Mouse (Mus musculus) intestine, embryonic 16.5 days (tissue): ENCODE results near the gene Magi1. TPM values are rescaled to one million over a fixed set of nuclear protein-coding genes. Genes with fewer than 3 reads are reported as not detected.

Experiments
- ATAC-seq: fragments of 200-750 bp; cut with Nextera tagmentation; 2 replicates; pipeline ENCODE4 v1.8.0; 2017; ENCODE audit warnings: moderate TSS enrichment, moderate library complexity
- H3K27ac ChIP-seq: fragments of 300-500 bp; sonication (generic); 2 replicates; pipeline ENCODE4 v1.5.1; 2014; ENCODE audit warnings: mild to moderate bottlenecking, low read length
- H3K27me3 ChIP-seq: fragments of 300-500 bp; sonication (generic); replicated peaks from 2 replicates; pipeline ENCODE4 v1.6.1; 2014; ENCODE audit warnings: low read length, control low read depth, mixed read lengths; ENCODE audit not compliant: control insufficient read depth, insufficient read depth
- H3K36me3 ChIP-seq: fragments of 300-500 bp; sonication (generic); 2 replicates; pipeline ENCODE4 v1.6.1; 2014; ENCODE audit warnings: low read length, control low read depth; ENCODE audit not compliant: control insufficient read depth, insufficient read depth
- H3K4me1 ChIP-seq: fragments of 300-500 bp; sonication (generic); 2 replicates; pipeline ENCODE4 v1.6.1; 2014; ENCODE audit warnings: low read length, control low read depth, mixed read lengths; ENCODE audit not compliant: control insufficient read depth, insufficient read depth
- H3K4me2 ChIP-seq: fragments of 300-500 bp; sonication (generic); 2 replicates; pipeline ENCODE4 v1.6.1; 2014; ENCODE audit warnings: low read depth, low read length, control low read depth
- H3K4me3 ChIP-seq: fragments of 300-500 bp; sonication (generic); 2 replicates; pipeline ENCODE4 v1.5.1; 2014; ENCODE audit warnings: mild to moderate bottlenecking, low read length
- H3K9ac ChIP-seq: fragments of 300-500 bp; sonication (generic); 2 replicates; pipeline ENCODE4 v1.6.1; 2014; ENCODE audit warnings: low read depth, low read length
- H3K9me3 ChIP-seq: fragments of 300-500 bp; sonication (generic); 2 replicates; pipeline ENCODE4 v1.6.1; 2016; ENCODE audit warnings: low read length, control low read depth; ENCODE audit not compliant: control insufficient read depth
- WGBS: fragments of 180-500 bp; shearing (Covaris S2); extraction: QIAGEN DNeasy Blood & Tissue Kit; methylation state at CpG from one replicate; pipeline ENCODE4 v1.1.7; 2014; 5-methylcytosine and 5-hydroxymethylcytosine counted together
- polyA plus RNA-seq: library from polyadenylated mRNA; unstranded; fragments of >200 nt; fragmentation: Nextera tagmentation; extraction: Ambion mirVana; gene quantifications from 2 replicates; pipeline ENCODE4 v1.2.1, GENCODE M21; 2015

Magi1 gene
- polyA plus RNA-seq, 1 experiment from 2014 or later: 6.7 TPM

GRCm38 (mm10) chr6:94155996-94156395, 127.7 kb downstream of the Magi1 start:
- WGBS: 64% methylated on average over 4 of the region's 4 CpGs
- H3K27ac ChIP-seq: peak overlapping the region; percentile 74

GRCm38 (mm10) chr6:94154854-94155601, 128.7 kb downstream of the Magi1 start:
- 46% methylated on average over 3 of the region's 3 CpGs for WGBS
- Histone ChIP-seq H3K4me2 (0 out of 2 replicates have a peak overlapping the region, but pooled peaks have one; percentile 8), H3K27ac (peak overlapping the region; percentile 69), H3K27me3 (no peaks in the 10 kb centered on the region), H3K4me1 (peaks cover 42% of the 10 kb centered on the region), H3K9ac (no peak overlapping the region), H3K9me3 (no peaks in the 10 kb centered on the region), H3K4me3 (no peak overlapping the region), H3K36me3 (no peaks in the 10 kb centered on the region)
- peak; percentile 92 for ATAC-seq

More at GRCm38 (mm10) chr6:94155996-94156395, 127.7 kb downstream of the Magi1 start:
- Histone ChIP-seq H3K4me1 (peaks cover 37% of the 10 kb centered on the region), H3K9ac (0 out of 2 replicates have a peak overlapping the region, but pooled peaks have one; percentile 19), H3K36me3 (no peaks in the 10 kb centered on the region), H3K9me3 (no peaks in the 10 kb centered on the region), H3K4me2 (no peak overlapping the region), H3K4me3 (no peak overlapping the region), H3K27me3 (no peaks in the 10 kb centered on the region)
- 0 out of 2 replicates have a peak, but pooled peaks have one; percentile 25 for ATAC-seq

DNA sequence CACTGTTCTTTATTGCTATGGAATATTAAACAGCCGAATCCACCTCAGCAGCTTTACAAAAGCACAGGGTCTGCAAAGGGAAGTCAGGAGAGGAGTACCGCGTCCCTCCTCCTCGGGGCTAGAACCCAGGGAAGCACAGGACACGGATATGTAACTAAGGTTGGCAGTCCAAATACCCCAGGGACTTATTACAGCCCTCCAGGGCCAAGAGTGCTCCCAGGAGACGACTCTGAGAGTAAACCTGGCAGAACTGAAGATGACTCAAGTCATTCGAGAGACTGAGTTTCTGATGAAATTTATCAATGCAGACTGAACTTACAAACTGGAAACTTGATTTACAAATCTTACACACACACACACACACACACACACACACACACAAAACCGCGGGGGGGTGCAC, 130.8 kb downstream of the Magi1 start:
- Histone ChIP-seq H3K4me2 (no peak overlapping the region), H3K4me3 (no peak overlapping the region), H3K9me3 (no peaks in the 10 kb centered on the region), H3K27me3 (no peaks in the 10 kb centered on the region), H3K4me1 (peaks cover 39% of the 10 kb centered on the region), H3K9ac (no peak overlapping the region), H3K27ac (no peak overlapping the region), H3K36me3 (no peaks in the 10 kb centered on the region)
- WGBS: 80% methylated on average over 9 of the region's 9 CpGs
- ATAC-seq: no peak

DNA sequence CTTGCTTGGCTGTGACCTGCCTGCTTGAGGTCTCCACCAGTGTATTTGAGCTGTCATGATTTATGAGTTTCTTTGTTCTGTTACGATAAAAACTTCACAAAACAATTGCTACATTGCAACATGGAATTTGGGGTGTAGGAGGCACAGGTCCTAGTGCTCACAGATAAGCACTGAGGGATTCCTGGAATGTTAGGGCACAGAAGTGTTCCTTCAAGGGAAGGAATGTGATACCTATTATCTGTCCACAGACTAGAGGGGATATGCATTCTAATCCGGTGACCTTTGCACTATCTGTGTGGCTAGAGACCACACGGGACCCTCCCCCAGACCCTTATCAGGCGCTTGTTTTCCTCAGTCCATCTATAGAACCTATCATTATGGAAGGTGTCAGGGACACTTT, 132.8 kb downstream of the Magi1 start:
- no peak for ATAC-seq
- Histone ChIP-seq H3K27ac (no peak overlapping the region), H3K4me3 (no peak overlapping the region), H3K9ac (no peak overlapping the region), H3K36me3 (no peaks in the 10 kb centered on the region), H3K27me3 (no peaks in the 10 kb centered on the region), H3K4me1 (peaks cover 41% of the 10 kb centered on the region), H3K4me2 (no peak overlapping the region), H3K9me3 (no peaks in the 10 kb centered on the region)
- 33% methylated on average over 4 of the region's 4 CpGs for WGBS

GRCm38 (mm10) chr6:94149800-94150199, 133.9 kb downstream of the Magi1 start:
- H3K9ac ChIP-seq: no peak overlapping the region
- no peak overlapping the region for H3K27ac ChIP-seq
- peaks cover 34% of the 10 kb centered on the region for H3K4me1 ChIP-seq
- no peak overlapping the region for H3K4me3 ChIP-seq
- H3K9me3 ChIP-seq: no peaks in the 10 kb centered on the region
- ATAC-seq: no peak
- WGBS: 51% methylated on average over 2 of the region's 2 CpGs
- no peak overlapping the region for H3K4me2 ChIP-seq
- no peaks in the 10 kb centered on the region for H3K27me3 ChIP-seq
- no peaks in the 10 kb centered on the region for H3K36me3 ChIP-seq

DNA sequence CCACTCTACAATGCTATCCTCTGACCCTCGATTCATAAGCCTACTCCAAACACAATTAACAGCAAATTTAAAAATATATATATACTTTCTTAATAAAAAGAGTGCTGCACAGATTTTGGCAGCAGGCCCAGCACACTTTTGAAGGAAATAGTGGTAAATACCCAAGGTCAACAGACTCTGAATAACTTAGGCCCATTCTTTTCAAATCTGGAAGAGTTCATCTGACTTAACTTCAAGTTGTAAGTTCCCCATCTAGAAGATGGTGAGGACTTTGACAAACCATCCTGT, 137.6 kb downstream of the Magi1 start:
- Histone ChIP-seq H3K4me3 (no peak overlapping the region), H3K4me1 (peaks cover 28% of the 10 kb centered on the region), H3K9ac (no peak overlapping the region), H3K36me3 (no peaks in the 10 kb centered on the region), H3K4me2 (no peak overlapping the region), H3K9me3 (0 out of 2 replicates have a peak, but pooled peaks cover 3% of the 10 kb centered on the region), H3K27me3 (no peaks in the 10 kb centered on the region), H3K27ac (no peak overlapping the region)
- ATAC-seq: no peak
- WGBS: 37% methylated on average over 1 of the region's 1 CpGs

DNA sequence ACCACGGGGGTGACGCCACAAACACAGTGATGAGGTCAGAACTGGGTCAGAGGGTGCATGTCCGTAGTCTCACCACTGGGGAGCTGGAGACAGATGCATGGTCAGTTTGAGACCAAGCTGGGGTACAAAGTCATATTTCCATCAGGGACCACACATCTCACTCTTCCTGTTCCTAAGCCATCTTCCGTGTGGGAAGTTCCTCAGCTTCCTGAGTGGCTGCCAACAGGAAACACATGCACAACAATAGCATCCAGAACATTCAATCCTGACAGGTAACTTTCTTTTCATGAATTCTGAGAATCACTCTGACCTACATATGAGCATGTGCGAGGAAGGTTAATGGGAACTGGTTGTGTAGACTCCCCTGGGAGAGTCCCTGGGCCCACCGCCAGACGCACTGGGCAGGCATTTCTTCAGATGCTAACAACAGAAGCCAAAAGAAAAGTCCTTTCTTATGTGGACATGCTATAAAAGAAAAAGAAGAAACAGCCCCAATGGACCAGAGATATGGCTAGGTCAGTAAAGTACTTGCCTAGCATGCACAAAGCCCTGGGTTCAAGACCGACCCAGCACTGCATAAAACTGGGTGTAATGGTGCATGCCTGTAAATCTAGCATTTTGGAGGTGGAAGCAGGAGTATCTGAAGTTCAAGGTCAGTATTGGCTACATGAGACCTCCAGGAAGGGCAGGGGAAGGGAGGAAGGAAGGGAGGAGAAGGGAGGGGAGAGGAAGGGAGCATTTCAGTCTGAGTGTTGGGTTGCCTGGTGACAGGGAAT, 138.1 kb downstream of the Magi1 start:
- Histone ChIP-seq H3K9me3 (0 out of 2 replicates have a peak, but pooled peaks cover 3% of the 10 kb centered on the region), H3K4me3 (no peak overlapping the region), H3K27ac (no peak overlapping the region), H3K9ac (no peak overlapping the region), H3K4me1 (peaks cover 23% of the 10 kb centered on the region), H3K36me3 (no peaks in the 10 kb centered on the region), H3K4me2 (no peak overlapping the region), H3K27me3 (no peaks in the 10 kb centered on the region)
- WGBS: 78% methylated on average over 8 of the region's 8 CpGs
- ATAC-seq: no peak

DNA sequence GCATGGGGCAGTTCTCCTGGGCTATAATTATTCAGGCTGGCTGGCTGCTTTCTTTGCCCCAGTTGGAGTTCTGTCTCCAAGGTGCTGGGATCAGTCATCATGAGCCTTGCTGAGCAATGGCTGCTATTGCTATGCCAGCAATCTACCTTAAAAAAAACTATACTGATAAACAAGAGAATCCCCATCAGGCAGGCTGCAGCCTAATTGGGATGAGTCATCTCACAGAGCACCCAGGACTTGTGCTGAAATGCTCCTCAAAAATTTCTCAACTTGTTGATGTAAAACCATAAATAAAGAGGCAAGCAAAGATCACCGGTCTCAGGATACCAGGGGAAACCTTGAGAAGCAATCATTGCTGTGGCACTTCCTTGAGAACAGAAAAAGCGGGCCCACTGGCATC, 141.2 kb downstream of the Magi1 start:
- Histone ChIP-seq H3K4me3 (no peak overlapping the region), H3K4me1 (peaks cover 8% of the 10 kb centered on the region), H3K9me3 (0 out of 2 replicates have a peak, but pooled peaks cover 3% of the 10 kb centered on the region), H3K9ac (no peak overlapping the region), H3K36me3 (no peaks in the 10 kb centered on the region), H3K27ac (no peak overlapping the region), H3K27me3 (no peaks in the 10 kb centered on the region), H3K4me2 (no peak overlapping the region)
- no peak for ATAC-seq
- WGBS: 84% methylated on average over 2 of the region's 2 CpGs

GRCm38 (mm10) chr6:94141496-94141895, 142.2 kb downstream of the Magi1 start:
- Histone ChIP-seq H3K4me3 (no peak overlapping the region), H3K27me3 (no peaks in the 10 kb centered on the region), H3K9me3 (0 out of 2 replicates have a peak, but pooled peaks cover 3% of the 10 kb centered on the region), H3K36me3 (no peaks in the 10 kb centered on the region), H3K9ac (no peak overlapping the region), H3K4me2 (no peak overlapping the region), H3K4me1 (peaks cover 2% of the 10 kb centered on the region; the same call in 1 of the 2 replicates), H3K27ac (no peak overlapping the region)
- WGBS: 42% methylated on average over 2 of the region's 2 CpGs
- no peak for ATAC-seq
